Mouse (Mus musculus): ENCODE results near the gene Foxj2.

Foxj2 gene

GRCm38 (mm10) chr6:122819306-122820070 lies at the start of gene Foxj2:
Gene Foxj2, plus strand, starts transcription at chr6:122819914.
- peak; percentile 88 for DNase-seq

- DNase-seq, result no peak
Measured at GRCm38 (mm10) chr6:122770760-122771315, 48.9 kb upstream of the Foxj2 start.

- no peak for DNase-seq
Measured at GRCm38 (mm10) chr6:122772701-122773100, 47.0 kb upstream of the Foxj2 start.

- no peak for DNase-seq
Measured at GRCm38 (mm10) chr6:122774345-122774744, 45.4 kb upstream of the Foxj2 start.

- DNase-seq, result no peak
Measured at GRCm38 (mm10) chr6:122776040-122776439, 43.7 kb upstream of the Foxj2 start.

GRCm38 (mm10) chr6:122779916-122780315 lies 39.8 kb upstream of the Foxj2 start:
- DNase-seq, result no peak

- DNase-seq, result no peak
Measured at GRCm38 (mm10) chr6:122781167-122781566, 38.5 kb upstream of the Foxj2 start.

- DNase-seq, result no peak
Measured at GRCm38 (mm10) chr6:122782164-122782563, 37.5 kb upstream of the Foxj2 start.

- DNase-seq, result no peak
Measured at GRCm38 (mm10) chr6:122784866-122785265, 34.8 kb upstream of the Foxj2 start.

GRCm38 (mm10) chr6:122786275-122786674 lies 33.4 kb upstream of the Foxj2 start:
- DNase-seq, result peak; percentile 74

GRCm38 (mm10) chr6:122795254-122795935 lies 24.3 kb upstream of the Foxj2 start:
- no peak for DNase-seq

GRCm38 (mm10) chr6:122800640-122801300 lies 18.9 kb upstream of the Foxj2 start:
- DNase-seq, result no peak

- DNase-seq, result peak; percentile 70
Measured at GRCm38 (mm10) chr6:122801301-122801800, 18.4 kb upstream of the Foxj2 start, which contains the start of gene Slc2a3. Gene Slc2a3, minus strand, starts transcription at chr6:122801640.

GRCm38 (mm10) chr6:122801801-122802514 lies 17.8 kb upstream of the Foxj2 start:
- DNase-seq, result peak; percentile 51

- DNase-seq, result peak; percentile 87
Measured at GRCm38 (mm10) chr6:122804418-122804817, 15.3 kb upstream of the Foxj2 start.

GRCm38 (mm10) chr6:122810022-122810614 lies 9.6 kb upstream of the Foxj2 start:
- DNase-seq, result no peak

GRCm38 (mm10) chr6:122810615-122811279 lies 9.0 kb upstream of the Foxj2 start:
- DNase-seq, result peak; percentile 98

GRCm38 (mm10) chr6:122811280-122811652 lies 8.4 kb upstream of the Foxj2 start:
- DNase-seq, result peak; percentile 97

- peak; percentile 61 for DNase-seq
Measured at GRCm38 (mm10) chr6:122811771-122812600, 7.7 kb upstream of the Foxj2 start.

- no peak for DNase-seq
Measured at GRCm38 (mm10) chr6:122812716-122813115, 7.0 kb upstream of the Foxj2 start.
